Mouse (Mus musculus) lung, postnatal 25 days (tissue): ENCODE results near the gene Enox1.
"Not testable (repeated sequence)": the region's sequence is repeated elsewhere in the genome, so short reads cannot be mapped to it uniquely, and the experiment has no call there.

Source experiments
- DNase-seq: peaks from one replicate; pipeline ENCODE4 v3.0.0; 2022; ENCODE audit warnings: low spot score

Gene Enox1

DNA sequence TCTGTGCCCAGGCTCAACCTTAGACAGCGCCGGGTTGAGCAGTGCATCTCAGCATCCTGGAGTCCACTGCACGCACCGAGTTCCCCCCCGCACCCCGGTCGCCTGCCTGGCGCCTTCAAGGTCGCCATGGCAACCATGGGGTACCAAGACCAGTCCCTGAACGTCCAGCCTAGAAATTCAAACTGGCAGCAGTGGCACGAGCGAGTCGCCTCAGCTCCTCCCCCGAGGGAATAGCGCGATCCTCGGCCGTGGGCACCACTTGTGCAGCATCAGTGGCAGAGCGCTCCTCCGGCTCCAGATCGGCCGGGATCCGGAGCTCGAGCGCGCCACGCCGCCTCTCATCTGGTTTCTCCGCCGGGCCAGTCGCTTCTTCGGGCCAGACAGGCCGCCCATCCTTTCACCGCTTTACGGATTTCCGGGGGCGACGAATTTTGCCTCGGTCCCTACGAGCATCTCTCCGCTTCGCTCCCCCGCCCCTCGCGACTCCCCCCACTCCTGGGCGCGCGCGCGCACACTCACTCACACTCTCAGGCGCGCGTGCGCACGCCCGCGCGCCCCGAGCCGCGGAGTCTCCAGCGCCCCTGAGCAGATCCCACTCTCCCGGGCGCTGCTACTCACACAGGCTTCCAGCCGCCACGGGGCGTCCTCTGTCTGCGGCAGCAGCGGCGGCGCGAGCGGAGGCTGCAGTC lies at the start of gene Enox1:
TSS of gene Enox1 (plus strand) at position 542 of the 689 bp plus-strand sequence.
- no peak for DNase-seq

DNA sequence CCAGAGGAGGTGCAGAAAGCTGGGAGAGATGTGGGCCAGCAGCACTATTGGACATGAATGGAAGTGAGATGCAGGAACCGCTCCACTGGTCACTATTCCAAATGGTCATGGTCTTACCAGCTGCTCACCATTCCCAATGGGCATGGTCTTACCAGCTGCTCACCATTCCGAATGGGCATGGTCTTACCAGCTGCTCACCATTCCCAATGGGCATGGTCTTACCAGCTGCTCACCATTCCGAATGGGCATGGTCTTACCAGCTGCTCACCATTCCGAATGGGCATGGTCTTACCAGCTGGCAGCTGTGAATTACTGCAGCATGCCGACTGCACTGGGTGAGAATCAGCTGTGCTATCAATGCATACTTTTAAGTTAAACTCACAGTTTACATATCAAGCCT lies 45.9 kb upstream of the Enox1 start:
- DNase-seq, result not testable (repeated sequence)

DNA sequence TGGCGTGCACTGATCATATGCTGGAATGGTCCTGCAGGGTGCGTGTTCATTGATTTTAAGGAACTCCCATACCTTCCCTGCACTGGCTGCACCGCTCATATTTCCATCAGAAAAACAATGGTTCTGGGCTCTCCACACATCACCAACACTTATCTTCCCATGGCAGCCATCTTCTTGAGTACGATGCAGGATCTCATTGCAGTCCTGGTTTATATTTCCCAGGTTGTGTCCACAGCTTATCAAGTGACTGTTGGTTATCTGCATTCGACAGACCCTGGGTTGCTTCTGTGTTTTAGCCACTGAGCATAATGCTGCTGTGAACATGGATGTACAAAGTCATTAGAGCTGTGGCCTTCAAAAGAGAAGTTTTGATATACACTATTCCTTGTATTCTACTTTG lies 26.0 kb upstream of the Enox1 start:
- DNase-seq, result no peak

DNA sequence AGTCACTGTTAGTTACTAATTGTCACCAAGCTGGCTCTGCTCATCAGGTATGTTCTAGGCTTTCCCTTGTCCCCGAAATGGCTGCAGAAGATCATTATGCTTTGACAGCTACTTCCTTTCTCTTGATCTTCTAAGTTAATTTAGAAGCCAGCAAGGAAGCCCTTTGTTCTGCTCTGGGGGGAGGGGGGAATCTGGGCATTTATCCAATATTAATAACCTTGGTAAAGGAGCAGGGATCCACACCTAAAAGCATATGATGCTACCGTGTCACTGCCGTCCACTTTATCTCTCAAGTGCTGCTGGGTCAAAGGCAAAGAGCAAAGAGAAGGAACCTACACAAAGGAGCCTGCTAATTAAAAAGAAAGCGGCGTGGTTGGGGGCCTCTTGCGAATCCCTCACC lies 19.6 kb upstream of the Enox1 start:
- DNase-seq, result no peak

DNA sequence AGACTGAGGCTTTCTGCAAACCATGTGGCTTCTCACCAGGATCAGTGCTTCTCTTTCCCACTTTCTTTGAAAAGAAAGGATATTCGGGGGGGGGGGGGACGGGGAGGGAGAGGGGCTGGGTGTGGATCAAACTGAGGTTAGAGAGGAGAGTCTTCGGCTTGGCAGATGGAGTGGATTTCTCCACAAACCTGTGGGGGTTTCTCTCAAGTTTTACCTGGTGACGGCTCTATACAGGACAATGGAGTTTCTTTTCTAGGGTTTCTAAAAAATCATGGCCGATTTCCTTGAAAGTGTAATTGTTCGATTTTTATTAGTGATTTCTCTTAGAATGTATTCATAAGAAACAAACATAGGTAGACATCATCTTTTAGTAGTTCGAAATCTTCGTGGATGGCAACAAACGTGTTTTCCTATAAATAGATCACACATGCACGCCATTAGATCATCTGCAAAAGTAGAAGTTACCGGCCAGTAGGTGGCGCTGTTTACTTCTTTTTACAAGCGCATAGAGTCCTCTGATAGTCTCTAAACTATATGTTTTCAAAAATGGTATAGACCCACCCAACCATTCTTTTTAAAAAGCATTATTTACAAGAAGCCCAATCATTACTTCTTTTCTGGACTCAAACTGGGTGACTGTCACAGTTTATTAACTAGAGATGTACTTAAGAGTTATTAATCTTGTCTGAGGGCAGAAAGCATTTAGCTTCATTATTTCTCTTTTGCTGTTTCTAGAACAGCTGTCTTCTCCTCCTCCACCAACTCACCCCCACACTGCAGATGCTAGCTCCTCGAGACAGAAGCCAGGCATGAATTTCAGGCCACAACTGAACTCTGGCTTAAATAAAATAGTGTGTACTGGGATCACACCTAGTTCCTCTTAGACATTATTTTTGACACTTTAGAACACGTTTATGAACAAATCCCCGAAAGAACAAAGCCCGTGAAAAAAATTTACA lies 15.0 kb upstream of the Enox1 start:
- DNase-seq, result peak; percentile 65

DNA sequence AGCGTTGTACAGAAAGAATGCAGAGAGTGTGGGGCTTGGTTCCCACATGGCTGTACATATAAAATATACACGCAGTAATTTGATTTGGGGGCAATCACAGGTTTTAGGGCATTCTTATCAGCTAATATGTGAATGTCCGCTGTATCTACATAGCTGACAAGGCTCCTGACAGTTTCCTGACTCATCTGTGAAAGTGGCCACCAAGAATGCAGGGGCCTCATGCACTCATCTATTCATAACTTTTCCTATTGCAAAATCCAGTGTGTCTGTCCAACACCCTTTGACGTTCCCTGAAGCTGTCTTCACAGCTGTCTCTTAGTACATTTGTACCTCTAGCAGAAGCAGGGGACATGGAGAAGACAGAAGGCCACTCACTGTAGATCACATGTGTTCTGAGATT lies 11.5 kb upstream of the Enox1 start:
- no peak for DNase-seq

DNA sequence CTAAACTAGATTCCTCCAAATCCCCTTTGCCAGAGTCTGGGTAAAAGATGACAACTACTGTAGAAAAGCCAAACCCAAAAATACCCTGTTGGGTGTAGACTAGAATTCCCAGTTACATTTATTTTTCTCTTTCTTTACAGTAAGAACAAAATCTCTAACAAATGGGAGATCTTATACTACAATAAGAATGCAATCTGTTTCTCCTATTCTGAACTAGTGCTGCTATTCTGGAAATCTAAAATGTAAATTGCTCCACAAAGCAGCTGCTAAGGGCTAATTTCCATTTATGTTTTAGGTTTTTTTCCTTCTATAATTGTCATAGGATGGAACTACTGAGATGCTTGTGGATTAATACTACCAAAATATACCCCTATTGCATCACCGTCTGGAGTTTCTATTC lies 8.9 kb upstream of the Enox1 start:
- DNase-seq, result no peak

DNA sequence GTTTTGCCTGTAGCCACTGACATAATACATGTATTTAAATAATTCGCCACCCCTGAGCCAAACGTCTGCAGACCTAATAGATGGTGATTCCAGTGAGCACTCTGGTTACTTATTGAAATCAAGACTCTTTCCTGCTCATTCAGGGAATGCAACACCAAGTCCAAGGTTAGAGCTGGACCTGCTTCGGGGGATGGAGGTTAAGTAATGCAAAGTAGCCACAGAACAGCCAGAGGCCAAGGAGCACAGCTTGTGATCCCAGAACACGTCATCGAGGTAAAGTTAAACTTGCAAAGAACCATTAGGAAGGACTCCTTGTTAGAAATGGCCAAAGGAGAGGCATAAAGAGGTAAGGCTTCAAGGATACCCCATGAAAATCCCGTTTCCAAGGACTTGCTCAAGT lies 6.0 kb upstream of the Enox1 start:
- DNase-seq, result no peak

DNA sequence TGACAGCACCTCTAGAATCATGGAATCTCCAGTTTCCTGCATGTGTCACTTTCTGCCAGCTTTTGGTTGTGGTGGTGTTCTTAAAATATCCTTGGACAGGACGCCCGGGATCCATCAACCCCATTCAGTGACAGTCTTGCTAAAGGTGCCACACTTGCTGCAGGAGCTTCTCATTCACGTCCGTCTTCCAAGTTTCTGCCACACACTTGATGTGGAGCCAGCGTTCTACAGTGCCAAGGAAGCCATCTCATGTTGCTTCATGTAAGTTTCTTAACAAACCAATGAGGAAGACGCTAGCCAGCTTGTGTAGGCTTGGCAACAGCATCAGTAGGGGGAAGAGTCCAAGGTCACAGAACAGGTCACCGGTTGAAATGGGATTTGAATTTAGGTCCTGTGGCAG lies 5.1 kb upstream of the Enox1 start:
- no peak for DNase-seq

DNA sequence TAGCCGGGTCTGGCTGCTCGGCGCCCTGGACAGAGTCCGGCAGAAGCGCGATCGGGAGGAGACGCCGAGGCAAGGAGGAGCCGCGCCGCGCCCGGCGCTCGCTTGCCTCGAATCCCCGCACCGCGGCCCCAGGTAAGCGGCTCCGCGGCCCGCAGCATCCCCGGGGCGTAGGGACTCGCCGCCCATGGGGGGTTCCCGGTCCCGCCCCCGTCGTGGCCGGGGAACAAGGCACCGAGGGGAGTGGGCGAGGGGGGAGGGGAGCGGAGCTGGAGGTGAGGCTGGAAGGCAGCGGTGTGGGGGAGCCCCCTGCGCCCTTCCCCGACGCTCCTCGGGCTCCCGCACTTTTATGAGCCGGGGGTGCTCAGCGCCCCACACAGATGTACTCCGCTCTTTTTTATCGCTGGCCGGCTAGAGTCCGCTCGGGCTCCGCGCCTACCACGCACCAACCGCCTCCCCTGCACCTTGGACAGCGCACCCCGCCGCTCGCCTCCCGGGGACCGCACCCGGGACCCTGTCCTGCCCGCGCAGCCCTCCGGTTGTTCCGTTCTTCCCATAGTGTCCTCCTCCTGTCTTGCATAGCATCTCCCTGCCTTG lies 445 bp downstream of the Enox1 start:
- no peak for DNase-seq

DNA sequence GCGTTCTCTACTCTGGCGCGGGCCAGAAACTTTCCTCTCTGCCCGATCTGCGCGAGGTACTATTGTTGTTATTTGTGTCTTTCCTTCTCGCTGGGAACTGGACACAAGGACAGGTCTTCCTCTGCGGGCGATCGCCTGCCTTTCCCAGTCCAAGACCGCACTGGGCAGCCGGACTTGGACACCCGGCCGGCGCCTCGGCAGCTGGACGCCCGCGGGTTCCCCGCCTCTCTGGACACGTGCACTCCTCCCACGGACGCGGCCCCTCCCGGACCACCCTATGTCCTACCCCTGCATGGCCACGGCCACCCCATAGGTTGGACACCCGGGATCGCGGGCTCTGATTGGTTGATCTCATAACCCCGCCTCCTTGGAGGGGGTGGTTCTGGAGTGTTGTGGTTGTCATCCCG lies 945 bp downstream of the Enox1 start:
- peak; percentile 21 for DNase-seq

DNA sequence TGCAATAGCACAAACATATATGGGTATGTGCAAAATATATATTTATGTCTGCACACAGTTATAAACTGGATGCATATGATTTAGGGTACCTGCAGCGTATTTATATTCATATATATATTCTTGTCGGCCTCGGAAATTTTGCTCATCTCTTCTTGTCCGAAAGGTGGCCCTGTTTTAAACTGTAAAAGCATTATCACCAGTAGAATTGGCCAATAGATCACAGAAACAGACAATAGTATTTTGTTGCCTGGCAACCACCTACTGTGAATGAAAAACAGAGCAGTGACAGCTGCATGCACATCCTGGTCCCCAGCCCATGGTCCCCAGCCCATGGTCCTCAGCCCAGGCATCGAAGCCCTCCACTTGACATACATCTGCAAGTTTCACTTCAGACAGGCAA lies 2.8 kb downstream of the Enox1 start:
- no peak for DNase-seq

DNA sequence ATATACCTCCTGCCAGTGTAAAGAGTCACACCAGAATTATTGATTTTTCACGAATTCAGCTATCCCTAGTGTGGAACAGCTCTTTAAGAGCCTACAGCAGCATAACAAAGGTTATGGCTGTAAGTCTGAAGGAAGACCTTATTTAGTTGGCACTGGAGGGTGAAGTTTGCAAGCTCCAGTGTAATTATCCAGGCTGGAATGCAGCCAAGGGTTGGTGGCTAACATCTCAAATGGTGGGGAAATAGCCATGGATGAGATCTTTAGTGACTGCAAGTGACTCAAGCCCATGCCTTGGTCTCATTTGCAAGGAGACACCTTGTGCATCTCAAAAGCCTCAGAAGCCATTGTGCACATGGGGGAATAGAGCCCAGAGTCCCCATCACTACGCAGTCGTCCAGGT lies 5.9 kb downstream of the Enox1 start:
- DNase-seq, result no peak

DNA sequence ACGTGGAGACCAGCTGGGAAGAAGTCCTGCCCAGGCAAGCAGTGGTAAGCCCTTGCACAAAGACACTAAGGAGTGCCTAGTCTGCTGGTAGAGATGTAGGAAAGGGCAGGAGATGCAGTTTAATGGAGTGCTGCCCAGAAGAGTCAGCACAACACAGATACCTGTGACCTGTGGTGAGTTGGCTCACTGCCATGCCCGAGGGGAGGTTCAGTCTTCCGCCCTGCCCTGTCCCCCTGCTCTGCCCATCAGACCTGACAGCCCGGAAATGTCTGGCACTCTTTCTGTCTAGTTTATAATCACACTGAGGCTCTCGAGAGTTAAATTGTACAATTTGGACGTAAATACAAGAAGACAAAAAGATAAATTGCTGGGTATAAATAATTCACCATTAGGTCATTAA lies 7.8 kb downstream of the Enox1 start:
- DNase-seq, result no peak

DNA sequence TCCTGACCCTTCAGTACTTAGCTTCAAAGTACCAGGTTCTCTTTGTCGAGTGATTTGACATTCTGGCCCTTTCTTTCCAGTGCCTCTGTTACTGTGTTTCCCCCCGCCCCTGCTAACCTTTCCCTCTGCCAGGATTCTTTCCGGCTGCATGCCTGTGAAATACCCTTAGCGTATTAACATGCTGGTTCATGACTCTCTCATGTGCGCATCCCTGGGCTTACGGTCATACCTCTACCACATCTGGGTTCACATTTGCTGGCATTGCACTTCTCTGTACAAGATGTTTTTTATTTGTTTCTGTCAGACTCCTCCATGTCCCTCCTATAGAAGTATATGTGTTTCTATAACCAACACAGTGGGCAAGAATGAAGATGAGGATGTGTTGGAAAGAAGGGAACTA lies 11.6 kb downstream of the Enox1 start:
- no peak for DNase-seq

DNA sequence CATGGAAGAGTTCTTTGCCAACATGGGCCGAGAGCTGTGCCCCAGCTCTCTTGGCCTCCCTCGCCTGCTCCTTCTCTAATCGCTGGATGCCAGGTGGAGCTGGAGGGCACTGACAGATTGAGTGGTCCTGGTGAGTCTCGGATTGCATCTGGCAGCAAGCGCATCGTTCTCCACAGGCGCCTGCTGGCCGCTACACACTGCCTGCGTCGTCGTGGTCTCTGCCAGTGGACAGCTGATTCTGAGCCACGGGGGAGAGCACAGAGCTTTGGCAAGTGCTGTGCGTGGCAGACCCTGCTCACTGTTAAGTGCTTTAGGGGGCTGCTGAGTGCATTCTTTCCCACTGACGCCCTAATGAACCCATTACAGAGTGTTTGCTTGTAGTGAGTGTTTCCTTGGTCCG lies 17.9 kb downstream of the Enox1 start:
- DNase-seq, result no peak

DNA sequence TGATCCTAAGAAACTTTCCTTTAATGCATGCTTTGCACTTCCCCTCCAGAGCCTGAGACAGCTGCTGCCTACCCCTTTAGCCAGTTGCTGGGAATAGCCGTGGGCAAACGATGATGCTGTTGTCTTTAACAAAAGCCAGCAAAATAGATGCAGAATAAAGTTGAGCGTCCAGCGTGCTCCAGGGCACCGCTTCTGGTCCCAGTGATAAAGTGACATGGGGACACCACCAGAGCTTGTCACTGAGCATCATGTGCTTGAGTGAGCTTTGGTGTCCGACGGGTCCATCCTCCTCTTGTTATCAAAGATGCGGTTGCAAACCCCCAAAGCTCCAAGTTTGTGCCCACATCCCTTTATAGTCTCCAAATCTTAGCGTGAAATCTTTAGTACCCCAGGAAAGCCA lies 18.4 kb downstream of the Enox1 start:
- DNase-seq, result no peak

DNA sequence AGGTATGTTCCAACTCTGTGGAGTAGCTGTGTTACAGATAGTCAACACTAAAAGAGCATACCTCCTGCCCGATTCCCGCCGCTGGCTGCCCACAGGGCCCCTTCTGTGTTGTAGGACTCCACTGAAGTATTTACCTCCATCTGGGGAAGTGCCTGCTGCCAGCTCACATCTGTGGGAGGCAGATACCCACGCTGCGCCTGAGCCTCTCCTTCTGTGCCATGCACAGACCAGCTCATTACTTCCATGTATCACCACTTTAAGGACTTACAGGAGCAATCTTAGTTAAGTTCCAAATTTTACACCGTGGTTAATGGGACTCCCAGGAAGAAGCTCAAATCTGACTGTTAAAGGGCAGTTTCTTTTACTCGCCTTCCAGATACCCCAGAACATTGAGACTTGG lies 23.7 kb downstream of the Enox1 start:
- DNase-seq, result no peak

DNA sequence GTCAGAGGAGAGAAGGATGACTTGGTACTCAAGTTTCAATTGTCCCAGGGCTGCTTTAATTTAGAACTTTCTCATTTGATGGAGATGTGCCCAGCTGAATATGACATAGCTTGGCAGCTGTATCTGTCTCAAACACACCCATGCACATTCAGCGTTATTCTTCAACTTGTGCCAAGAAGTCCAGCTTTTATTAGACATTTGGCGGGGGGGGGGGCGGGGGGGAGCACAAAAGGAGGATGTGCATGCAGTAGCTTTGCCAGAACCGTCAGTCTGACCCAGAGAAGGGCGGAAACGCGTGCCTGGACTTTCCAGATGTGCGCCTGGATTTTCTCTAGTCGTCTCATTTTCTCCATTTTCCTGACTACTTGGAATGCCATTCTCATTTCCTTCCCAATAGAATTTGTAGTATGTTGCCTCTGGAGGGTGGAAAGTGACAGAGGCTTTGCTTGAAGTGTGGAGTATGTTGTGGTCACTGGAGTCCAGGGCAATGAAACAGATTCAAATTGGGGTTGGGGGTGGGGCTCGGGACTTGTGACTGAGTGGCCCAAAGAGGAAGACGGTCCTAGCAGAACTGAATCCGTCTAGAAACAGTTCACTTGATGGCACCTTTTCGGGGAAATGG lies 24.3 kb downstream of the Enox1 start:
- DNase-seq, result no peak

DNA sequence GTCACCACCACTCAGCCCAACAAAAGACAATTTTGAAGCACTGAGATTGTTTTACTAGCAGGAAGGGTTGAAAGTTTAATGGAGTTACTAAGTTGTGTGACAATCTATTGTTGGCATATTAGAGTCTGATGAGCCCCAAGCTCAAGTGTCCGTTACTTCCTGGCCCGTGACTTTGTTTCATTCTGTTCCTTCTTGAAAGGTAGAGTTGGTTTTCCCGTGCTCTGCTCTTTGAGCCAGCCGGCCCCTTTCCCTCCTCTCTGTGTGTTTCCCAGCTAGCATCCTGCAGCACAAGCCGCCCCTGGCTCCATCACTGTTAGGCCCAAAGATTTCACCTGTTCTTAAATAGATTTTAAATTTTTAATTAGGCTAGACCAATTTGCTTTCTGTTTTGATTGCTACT lies 26.9 kb downstream of the Enox1 start:
- DNase-seq, result no peak

DNA sequence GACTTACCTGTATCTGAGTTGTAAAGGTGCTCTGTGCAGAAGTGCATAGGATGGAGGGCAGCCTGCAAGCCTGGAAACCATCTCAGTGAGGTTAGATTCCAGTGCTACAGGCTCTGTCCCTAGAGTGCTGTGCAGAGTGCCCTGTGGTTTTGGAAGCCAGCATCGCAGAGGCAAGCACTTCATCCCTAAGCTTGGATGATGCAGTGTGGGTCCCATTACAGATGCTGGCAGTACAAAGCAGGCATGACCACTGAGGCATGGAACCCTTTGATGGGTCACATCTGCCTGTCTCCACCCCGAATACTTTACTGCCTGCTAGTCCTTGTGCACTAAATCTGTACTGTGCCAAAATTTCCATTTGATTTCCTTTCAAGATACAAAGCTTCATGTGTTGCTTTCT lies 33.6 kb downstream of the Enox1 start:
- no peak for DNase-seq

DNA sequence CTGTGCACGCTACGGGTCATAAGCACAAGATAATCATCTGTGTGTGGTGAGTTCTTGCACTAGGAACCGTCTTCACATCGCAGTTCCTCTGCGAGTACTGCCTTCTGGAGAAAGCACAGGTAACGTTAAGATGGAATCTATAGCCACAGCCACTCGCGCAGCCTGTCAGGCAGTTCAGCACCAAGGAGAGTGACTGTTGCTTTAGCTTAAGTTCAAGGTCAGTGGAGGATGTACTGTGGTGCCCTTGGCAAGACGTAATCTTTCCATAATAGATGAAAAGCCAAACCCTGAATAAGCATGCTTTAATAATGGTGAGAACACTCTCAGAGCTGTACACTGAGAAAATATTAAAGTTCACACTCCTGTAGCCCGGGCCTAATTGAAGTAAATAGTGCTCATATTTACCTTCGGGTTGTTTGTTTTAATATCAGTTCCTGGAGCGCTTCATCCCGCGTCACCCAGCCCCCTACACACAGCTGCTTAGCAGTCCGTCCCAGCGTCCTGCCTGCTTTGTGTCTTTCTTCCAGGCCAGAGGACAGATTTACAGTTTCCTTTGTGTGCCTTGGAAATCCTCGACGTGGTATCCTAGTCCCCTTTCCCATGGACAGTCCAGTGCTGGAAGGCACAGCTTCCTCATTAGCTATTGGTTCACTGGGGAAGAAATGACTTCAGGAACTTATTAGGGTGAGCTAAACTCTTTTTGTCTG lies 38.9 kb downstream of the Enox1 start:
- no peak for DNase-seq
